Mouse (Mus musculus) CH12F3 (cell line): Measurements from ENCODE around the gene Tmc6.

Experiments
- in situ Hi-C: fragments of 300-500 bp; cut with MboI; formaldehyde crosslinking; loops from 2 replicates; pipeline ENCODE4 v1.14.3; 2020; ENCODE audit warnings: low sequenced_read_pairs

Gene Tmc6

GRCm38 (mm10) chr11:117760374-117761119 lies 21.5 kb downstream of the Tmc6 start:
- in situ Hi-C loops = no loop called here

DNA sequence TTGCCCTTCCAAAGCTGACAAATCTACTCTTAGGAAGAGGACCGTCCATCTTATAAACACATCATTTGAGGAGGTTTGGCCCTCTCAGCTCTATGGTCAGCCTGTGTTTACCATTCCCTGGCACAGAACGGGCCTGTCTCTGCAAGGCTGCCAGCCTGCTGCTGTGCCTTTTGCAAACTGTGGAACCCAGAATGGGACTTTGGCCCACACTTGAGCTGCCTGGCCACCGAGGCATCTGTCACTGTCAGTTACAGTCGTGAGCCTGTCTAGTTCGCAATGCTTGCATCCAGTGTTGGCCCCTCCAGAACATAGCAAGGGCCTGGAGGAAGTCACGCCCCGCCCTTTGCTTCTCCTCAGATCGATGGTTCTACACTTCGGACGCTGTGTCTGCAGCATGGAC lies 22.7 kb downstream of the Tmc6 start:
- in situ Hi-C loops = no loop called here

DNA sequence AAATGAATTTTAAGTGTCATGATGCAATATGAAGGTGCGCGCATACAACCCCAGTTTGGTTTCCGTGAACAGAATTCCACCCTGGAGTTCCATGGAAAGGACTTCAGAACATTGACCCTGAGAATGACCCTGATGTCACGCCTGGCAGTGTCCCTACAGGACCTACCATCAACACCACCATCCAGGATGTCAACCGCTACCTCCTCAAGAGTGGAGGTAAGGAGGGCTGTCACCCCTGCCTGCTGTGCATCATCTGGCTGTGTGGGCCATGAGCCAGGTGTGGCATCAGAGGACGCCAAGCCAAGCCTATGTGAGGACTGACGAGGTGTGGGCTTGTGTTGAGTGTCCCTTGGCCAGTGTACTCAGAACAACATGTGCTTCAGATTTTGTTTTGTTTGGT lies 26.1 kb downstream of the Tmc6 start:
- in situ Hi-C loops = no loop called here

- in situ Hi-C loops = no loop called here
These were observed 30.5 kb downstream of the Tmc6 start for GRCm38 (mm10) chr11:117751544-117751943.

GRCm38 (mm10) chr11:117749414-117749813 lies 32.6 kb downstream of the Tmc6 start:
- in situ Hi-C loops = no loop called here

- in situ Hi-C loops = no loop called here
These were observed 33.4 kb downstream of the Tmc6 start for GRCm38 (mm10) chr11:117748628-117749027.

- in situ Hi-C loops = no loop called here
These were observed 38.5 kb downstream of the Tmc6 start for GRCm38 (mm10) chr11:117743454-117744030.

GRCm38 (mm10) chr11:117742715-117743114 lies 39.3 kb downstream of the Tmc6 start:
- in situ Hi-C loops = no loop called here

GRCm38 (mm10) chr11:117742243-117742642 lies 39.8 kb downstream of the Tmc6 start:
- in situ Hi-C loops = no loop called here

- in situ Hi-C loops = no loop called here
These were observed 40.9 kb downstream of the Tmc6 start for GRCm38 (mm10) chr11:117741128-117741527.

DNA sequence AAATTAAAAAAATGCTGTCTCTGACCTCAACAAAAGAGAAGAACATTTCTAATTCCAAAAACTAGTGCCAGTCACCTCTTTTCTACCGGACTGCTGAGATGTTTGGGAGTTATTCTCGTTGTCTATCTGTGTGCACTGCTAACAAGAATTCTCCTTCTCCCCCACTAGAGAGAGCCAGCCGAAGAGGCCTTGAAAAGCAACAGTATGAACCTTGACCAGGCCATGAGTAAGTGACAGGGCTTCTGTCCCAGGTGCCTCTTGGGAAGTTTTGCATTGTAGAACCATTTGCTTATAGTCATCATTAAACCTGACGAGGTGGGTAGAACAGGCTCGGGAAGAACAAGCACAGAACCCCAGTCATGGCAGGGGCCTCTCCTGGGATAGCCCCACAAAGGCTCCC lies 43.9 kb downstream of the Tmc6 start:
- in situ Hi-C loops = no loop called here

- in situ Hi-C loops = no loop called here
These were observed 45.8 kb downstream of the Tmc6 start for GRCm38 (mm10) chr11:117736037-117736689.

DNA sequence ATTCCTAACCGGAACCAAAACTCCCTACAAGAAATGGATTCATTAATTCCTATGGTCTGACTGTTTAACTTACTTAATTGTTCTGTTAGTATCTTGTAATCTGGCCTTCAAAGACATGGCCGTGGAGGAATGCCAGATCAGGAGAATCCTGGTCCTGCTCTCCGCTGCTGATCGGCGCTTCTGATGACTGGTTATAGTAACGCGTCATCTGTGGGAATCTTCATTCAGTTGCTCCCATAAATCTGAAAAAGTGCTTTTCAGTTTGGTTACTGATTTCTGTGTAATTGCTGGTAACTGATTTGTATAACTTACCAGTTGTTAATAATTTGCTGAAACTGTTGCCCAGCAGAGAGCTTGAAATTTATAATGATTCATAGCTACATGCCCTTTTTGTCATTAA lies 50.5 kb downstream of the Tmc6 start:
- in situ Hi-C loops = no loop called here

DNA sequence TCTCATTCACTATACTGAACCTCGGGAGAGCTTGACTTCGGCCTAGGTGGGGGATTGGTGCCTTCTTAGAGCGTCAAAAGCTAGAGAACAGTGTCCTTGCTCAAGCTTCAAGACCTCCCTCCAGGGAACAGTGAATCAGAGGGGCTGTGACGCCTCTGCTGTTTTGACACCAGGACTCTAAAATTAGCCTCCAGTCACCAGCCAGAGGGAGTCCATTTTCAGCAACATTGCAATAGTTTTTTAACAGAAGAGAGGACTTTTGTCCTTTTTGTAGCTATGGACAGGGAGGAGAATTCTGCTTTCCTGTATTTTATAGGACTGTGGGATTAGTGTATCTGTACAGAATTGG lies 51.5 kb downstream of the Tmc6 start:
- in situ Hi-C loops = no loop called here

- in situ Hi-C loops = no loop called here
These were observed 52.1 kb downstream of the Tmc6 start for GRCm38 (mm10) chr11:117729798-117730489.

GRCm38 (mm10) chr11:117729341-117729740 lies 52.7 kb downstream of the Tmc6 start:
- in situ Hi-C loops = no loop called here

GRCm38 (mm10) chr11:117728841-117729240 lies 53.2 kb downstream of the Tmc6 start:
- in situ Hi-C loops = no loop called here

GRCm38 (mm10) chr11:117728245-117728644 lies 53.8 kb downstream of the Tmc6 start:
- in situ Hi-C loops = no loop called here

DNA sequence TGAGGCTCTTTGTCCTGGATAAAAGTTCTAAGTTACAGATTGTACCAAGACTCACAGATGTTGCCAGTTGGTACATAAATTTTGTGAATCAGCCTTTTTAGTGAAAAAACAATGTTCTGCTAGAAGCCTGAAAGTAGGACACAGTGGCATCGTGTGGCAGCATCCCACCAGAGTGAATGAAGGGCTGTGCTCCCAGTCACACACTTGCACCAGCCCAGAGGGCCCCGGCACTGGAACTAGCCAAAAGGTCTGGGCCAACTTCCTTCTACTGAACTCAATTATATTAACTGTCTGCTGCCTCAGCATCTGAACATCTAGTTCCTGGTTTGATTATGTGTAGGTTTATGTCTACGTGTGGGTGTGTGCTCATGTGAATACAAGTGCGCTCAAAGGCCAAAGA lies 55.0 kb downstream of the Tmc6 start:
- in situ Hi-C loops = no loop called here

GRCm38 (mm10) chr11:117724604-117725301 lies 57.2 kb downstream of the Tmc6 start:
- in situ Hi-C loops = no loop called here

DNA sequence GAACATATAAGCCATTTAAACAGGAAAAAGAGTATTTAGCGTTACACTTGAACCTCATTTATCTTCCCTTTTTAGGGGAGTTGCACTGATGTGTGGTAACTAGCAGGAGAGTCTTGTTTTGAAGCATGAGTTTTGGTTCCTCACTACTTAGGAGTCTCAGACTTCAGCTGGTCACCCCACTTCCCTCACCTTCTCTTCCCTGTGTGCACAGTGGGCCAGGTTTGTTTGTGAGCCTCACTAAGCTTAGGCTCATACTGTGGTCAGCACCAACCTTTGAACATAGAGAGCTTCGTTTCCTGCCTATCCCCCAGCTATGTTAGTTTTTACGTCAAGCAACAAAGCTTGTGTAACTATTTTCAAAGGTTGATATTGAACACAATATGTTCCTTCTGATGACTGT lies 63.2 kb downstream of the Tmc6 start:
- in situ Hi-C loops = no loop called here
